Mouse (Mus musculus) ES-Bruce4 (cell line): ENCODE data around the gene Fbxo8. TPM values are rescaled to one million over a fixed set of nuclear protein-coding genes. Genes with fewer than 3 reads are reported as not detected.

ENCODE experiments used
- H3K27ac ChIP-seq: 2 replicates; pipeline ENCODE4 v1.5.1; 2012; ENCODE audit warnings: low read length, inconsistent platforms; ENCODE audit not compliant: insufficient read depth
- H3K27me3 ChIP-seq: 2 replicates; pipeline ENCODE4 v1.6.1; 2012; ENCODE audit warnings: mild to moderate bottlenecking, low read length, inconsistent platforms; ENCODE audit not compliant: control insufficient read depth, poor library complexity, insufficient read depth, severe bottlenecking
- H3K36me3 ChIP-seq: 2 replicates; pipeline ENCODE4 v1.6.1; 2012; ENCODE audit warnings: inconsistent platforms, mild to moderate bottlenecking, low read length, moderate library complexity; ENCODE audit not compliant: control insufficient read depth, poor library complexity, insufficient read depth, severe bottlenecking
- H3K4me1 ChIP-seq: one replicate; pipeline ENCODE4 v1.8.1; 2011; ENCODE audit warnings: low read length; ENCODE audit not compliant: control insufficient read depth, insufficient read depth
- H3K4me3 ChIP-seq: 2 replicates; pipeline ENCODE4 v1.5.1; 2011; ENCODE audit warnings: low read depth, mild to moderate bottlenecking, low read length
- H3K9ac ChIP-seq: 2 replicates; pipeline ENCODE4 v1.6.1; 2012; ENCODE audit warnings: low read depth, mild to moderate bottlenecking, inconsistent platforms; ENCODE audit not compliant: poor library complexity, severe bottlenecking
- H3K9me3 ChIP-seq: replicated peaks from 2 replicates; pipeline ENCODE4 v1.6.1; 2012; ENCODE audit warnings: mild to moderate bottlenecking, low read length, inconsistent platforms; ENCODE audit not compliant: control insufficient read depth, poor library complexity, insufficient read depth, severe bottlenecking
- CTCF ChIP-seq: IDR thresholded peaks from one replicate; pipeline ENCODE4 v1.8.1; 2011; ENCODE audit warnings: low read depth, low read length
- EP300 ChIP-seq: IDR thresholded peaks from 2 replicates; pipeline ENCODE4 v1.6.1; 2011; ENCODE audit warnings: low read depth, low read length; ENCODE audit not compliant: insufficient read depth
- POLR2A ChIP-seq: IDR thresholded peaks from one replicate; pipeline ENCODE4 v1.8.1; 2011; ENCODE audit warnings: low read length; ENCODE audit not compliant: insufficient read depth
- polyA plus RNA-seq: library from polyadenylated mRNA; stranded (reverse); fragments of >200 nt; gene quantifications from 2 replicates; pipeline ENCODE4 v1.2.4, GENCODE M21; 2011; ENCODE audit warnings: low read depth; ENCODE audit not compliant: missing spikeins, insufficient read depth, insufficient read length

The Fbxo8 gene
- polyA plus RNA-seq, 1 experiment: 28.7 TPM

- no peak for TF ChIP-seq POLR2A
- TF ChIP-seq CTCF: no peak
- no peak for TF ChIP-seq EP300
These were observed 64.1 kb downstream of the Fbxo8 start for GRCm38 (mm10) chr8:56615005-56615404.

GRCm38 (mm10) chr8:56616260-56616659, 65.4 kb downstream of the Fbxo8 start:
- Histone ChIP-seq H3K27me3 (no peaks in the 10 kb centered on the region; the same call in 1 of the 2 replicates), H3K4me1 (no peaks in the 10 kb centered on the region), H3K36me3 (no peaks in the 10 kb centered on the region), H3K9ac (no peak overlapping the region), H3K27ac (no peak overlapping the region), H3K9me3 (no peaks in the 10 kb centered on the region), H3K4me3 (no peak overlapping the region)
- TF ChIP-seq POLR2A (no peak), CTCF (peak; percentile 66)

More at GRCm38 (mm10) chr8:56615005-56615404, 64.1 kb downstream of the Fbxo8 start:
- no peak overlapping the region for H3K27ac ChIP-seq
- H3K9ac ChIP-seq: no peak overlapping the region
- no peaks in the 10 kb centered on the region for H3K9me3 ChIP-seq
- no peaks in the 10 kb centered on the region for H3K4me1 ChIP-seq
- H3K36me3 ChIP-seq: no peaks in the 10 kb centered on the region
- no peak overlapping the region for H3K4me3 ChIP-seq
- H3K27me3 ChIP-seq: no peaks in the 10 kb centered on the region

GRCm38 (mm10) chr8:56617271-56617670, 66.4 kb downstream of the Fbxo8 start:
- no peaks in the 10 kb centered on the region for H3K36me3 ChIP-seq
- H3K9ac ChIP-seq: no peak overlapping the region
- no peak overlapping the region for H3K27ac ChIP-seq
- TF ChIP-seq CTCF (no peak), EP300 (no peak), POLR2A (no peak)
- H3K4me3 ChIP-seq: no peak overlapping the region
- peaks cover 1% of the 10 kb centered on the region for H3K27me3 ChIP-seq
- H3K9me3 ChIP-seq: no peaks in the 10 kb centered on the region
- no peaks in the 10 kb centered on the region for H3K4me1 ChIP-seq

- Histone ChIP-seq H3K27me3 (peaks cover 7% of the 10 kb centered on the region), H3K27ac (no peak overlapping the region), H3K4me1 (no peaks in the 10 kb centered on the region), H3K9me3 (no peaks in the 10 kb centered on the region), H3K9ac (no peak overlapping the region), H3K36me3 (no peaks in the 10 kb centered on the region), H3K4me3 (no peak overlapping the region)
- TF ChIP-seq POLR2A: no peak
- no peak for TF ChIP-seq CTCF
- no peak for TF ChIP-seq EP300
These were observed 68.2 kb downstream of the Fbxo8 start for GRCm38 (mm10) chr8:56619056-56619455.

- H3K9ac ChIP-seq: no peak overlapping the region
- peaks cover 7% of the 10 kb centered on the region for H3K27me3 ChIP-seq
- no peak overlapping the region for H3K27ac ChIP-seq
- H3K9me3 ChIP-seq: no peaks in the 10 kb centered on the region
- no peak for TF ChIP-seq CTCF
- TF ChIP-seq EP300: no peak
- TF ChIP-seq POLR2A: no peak
- H3K36me3 ChIP-seq: no peaks in the 10 kb centered on the region
- no peak overlapping the region for H3K4me3 ChIP-seq
- H3K4me1 ChIP-seq: no peaks in the 10 kb centered on the region
These were observed 68.7 kb downstream of the Fbxo8 start for GRCm38 (mm10) chr8:56619571-56619970.

- no peaks in the 10 kb centered on the region for H3K9me3 ChIP-seq
- peaks cover 7% of the 10 kb centered on the region for H3K27me3 ChIP-seq
- H3K9ac ChIP-seq: no peak overlapping the region
- no peak overlapping the region for H3K4me3 ChIP-seq
- H3K4me1 ChIP-seq: no peaks in the 10 kb centered on the region
- no peak overlapping the region for H3K27ac ChIP-seq
- TF ChIP-seq EP300 (no peak), CTCF (no peak)
- no peaks in the 10 kb centered on the region for H3K36me3 ChIP-seq
These were observed 69.8 kb downstream of the Fbxo8 start for GRCm38 (mm10) chr8:56620691-56621090.
